Mouse (Mus musculus) spleen, postnatal 10 days (tissue): ENCODE data around the gene Ciz1.
"Not testable (repeated sequence)": the region's sequence is repeated elsewhere in the genome, so short reads cannot be mapped to it uniquely, and the experiment has no call there.

Source experiments
- DNase-seq, 2 experiments: peaks; one replicate each; pipeline ENCODE4 v3.0.0; 2021 to 2022; ENCODE audit warnings: low spot score in 2 of 2

The Ciz1 gene

DNA sequence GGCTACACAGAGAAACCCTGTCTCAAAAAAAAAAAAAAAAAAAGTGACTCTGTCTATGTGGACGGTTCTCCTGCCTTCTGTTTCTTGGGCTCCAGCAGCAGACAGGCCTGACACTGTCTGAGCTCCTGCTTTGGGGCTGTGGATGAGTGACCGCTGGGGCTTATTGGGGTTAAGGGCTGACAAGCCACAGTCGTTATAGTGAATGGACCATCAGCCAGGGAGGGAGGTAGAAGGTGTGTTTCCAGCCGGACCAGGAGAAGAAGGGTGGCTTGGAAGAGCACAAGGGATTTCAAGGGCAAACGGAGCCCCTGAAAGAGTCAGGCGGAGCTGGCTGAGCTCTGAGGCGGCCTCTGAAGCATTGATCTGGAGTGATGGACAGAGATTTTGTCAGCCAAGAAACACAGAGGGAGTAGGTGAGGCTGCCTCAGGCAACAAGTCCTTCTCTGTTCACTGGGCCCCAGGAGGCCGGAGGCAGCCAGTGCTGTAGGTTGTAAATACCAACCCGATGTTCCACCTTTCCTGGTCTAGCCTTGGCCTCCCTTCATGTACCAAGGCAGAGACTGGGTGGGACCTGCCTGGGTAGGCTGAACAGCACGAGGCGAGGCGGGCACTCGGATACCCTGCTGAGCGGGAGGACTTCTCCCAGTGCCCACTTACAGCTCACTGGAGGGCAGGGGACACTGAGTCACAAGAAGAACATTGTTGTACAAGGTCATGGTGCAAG lies 7.4 kb upstream of the Ciz1 start:
- DNase-seq = no peak

- no peak for DNase-seq
Observed at GRCm38 (mm10) chr2:32347019-32347418, 5.1 kb upstream of the Ciz1 start.

DNA sequence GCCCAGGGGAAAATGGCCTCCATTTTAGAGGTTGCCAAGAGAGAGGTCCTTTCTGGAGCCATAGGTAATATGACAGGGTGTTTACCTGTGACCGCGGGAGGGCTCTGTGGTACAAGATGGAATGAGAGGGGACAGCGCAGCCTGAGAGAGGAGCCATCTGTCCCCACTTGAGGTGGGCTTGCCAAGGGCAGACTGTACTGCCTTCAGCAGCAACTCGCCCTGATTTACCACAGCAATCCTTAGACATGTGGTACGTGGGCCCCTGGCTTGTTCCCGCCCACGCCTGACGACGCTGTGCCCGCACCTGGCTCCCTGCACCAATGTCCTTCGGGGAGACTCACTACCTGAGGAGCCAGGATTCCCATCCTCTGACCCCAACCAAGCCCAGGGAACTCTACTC lies 3.8 kb upstream of the Ciz1 start:
- no peak for DNase-seq

GRCm38 (mm10) chr2:32349625-32350255 lies 2.4 kb upstream of the Ciz1 start:
- no peak for DNase-seq

GRCm38 (mm10) chr2:32350471-32351051 lies 1.6 kb upstream of the Ciz1 start:
- DNase-seq = no peak

DNA sequence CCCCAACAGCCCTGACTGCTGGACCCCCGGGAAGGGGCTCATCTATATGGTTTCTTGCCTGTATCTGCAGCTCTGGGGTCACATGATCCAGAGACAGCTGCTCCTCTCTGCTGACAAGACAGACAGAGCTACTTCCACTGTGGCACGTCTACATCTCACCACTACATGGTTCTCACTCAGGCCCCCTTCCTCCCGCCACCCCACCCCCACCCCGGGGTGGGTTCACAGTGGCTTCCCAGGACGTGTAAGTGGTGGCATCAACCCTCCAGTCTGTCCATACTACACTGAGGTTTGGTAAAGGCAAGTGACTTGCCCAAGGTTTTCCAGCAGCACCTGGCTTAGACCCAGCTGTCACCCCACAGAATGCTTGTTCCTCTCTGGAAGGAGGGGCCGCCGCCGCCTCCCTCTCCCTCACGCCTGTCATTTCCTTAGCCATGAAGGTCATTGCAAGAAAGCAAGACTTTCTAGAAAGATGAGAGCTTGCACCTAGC lies 611 bp upstream of the Ciz1 start:
- DNase-seq = no peak

GRCm38 (mm10) chr2:32353007-32353542 lies 948 bp downstream of the Ciz1 start, which contains the start of gene Dnm1:
Dnm1 (minus strand) TSS chr2:32353338.
- peak; percentile 92 to 93 for DNase-seq

GRCm38 (mm10) chr2:32353836-32354235 lies 1.7 kb downstream of the Ciz1 start:
- no peak for DNase-seq

DNA sequence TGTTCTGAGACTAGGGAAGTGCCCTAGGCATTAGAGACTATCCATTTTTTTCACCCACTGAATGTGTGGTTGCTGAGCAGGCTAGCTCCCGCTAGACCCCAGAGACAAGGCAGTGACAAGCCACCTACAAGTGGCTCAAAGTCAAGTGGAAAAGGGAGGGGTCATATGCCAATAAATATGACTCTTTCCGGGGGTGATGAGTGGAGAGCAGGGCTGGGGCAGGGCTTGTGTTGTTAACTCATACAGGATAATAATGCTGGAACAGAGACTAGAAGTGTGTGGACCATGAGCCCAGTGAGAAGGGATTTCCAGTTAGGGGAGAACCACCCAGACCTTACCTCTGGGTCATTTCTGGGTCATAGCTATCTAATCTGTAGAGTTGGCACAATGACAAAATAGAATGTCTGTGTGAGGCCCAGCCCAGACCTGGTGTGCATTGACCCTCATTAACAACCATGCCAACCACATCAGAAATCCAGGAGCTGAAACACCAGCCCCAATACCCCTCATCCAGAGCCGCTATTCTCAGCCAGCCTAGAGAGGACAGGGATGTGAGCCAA lies 2.3 kb downstream of the Ciz1 start:
- DNase-seq = no peak

- DNase-seq = no peak
Observed at GRCm38 (mm10) chr2:32356216-32356615, 4.1 kb downstream of the Ciz1 start.

DNA sequence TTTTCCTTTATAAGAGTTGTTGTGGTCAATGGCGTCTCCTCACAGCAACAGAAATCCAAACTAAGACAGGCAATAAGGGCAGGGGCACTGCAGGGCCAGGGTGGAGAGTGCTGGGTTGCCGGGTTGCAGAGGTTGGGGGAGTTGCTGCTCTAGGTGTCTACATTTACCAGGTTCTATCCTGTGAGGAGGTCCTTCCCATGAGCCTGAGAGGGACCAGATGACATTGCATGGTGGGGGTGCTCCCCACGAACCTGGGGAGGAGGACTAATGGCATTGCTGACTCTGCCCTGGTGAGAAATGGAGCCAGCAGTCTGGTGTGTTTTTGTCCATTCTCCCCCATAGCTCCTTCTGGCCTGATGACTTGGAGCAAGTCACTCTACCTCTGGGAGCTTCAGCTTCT lies 5.6 kb downstream of the Ciz1 start:
- no peak for DNase-seq

DNA sequence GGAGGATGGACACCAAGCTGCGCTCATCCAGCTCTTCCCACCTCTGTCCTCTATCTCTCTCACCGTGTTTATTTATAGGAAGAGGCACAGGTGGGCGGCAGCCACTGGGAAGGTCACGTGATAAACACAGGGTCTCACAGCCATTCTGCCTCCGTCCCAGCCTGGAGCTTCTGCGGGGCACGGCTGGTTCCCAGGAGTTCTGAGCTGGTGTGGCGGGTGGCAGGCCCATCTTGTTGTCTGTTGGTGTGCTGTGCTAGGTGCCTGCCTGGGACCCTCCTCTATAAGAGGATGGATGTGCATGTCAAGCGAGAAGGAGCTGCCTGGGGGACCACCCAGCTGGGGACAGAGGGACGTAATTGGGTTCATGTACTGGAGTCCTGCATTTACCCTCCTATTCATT lies 6.3 kb downstream of the Ciz1 start:
- DNase-seq = no peak

- DNase-seq = peak; percentile 62 to 78
Observed at GRCm38 (mm10) chr2:32360741-32361140, 8.6 kb downstream of the Ciz1 start.

GRCm38 (mm10) chr2:32361437-32361836 lies 9.3 kb downstream of the Ciz1 start:
- peak; percentile 80 to 89 for DNase-seq

GRCm38 (mm10) chr2:32362274-32362673 lies 10.1 kb downstream of the Ciz1 start:
- not testable (repeated sequence) for DNase-seq

- DNase-seq = peak; percentile 92 to 97
Observed at GRCm38 (mm10) chr2:32362817-32363340, 10.8 kb downstream of the Ciz1 start.

- peak in 1 of 2 experiments; percentile 43 for DNase-seq
Observed at GRCm38 (mm10) chr2:32363376-32364106, 11.4 kb downstream of the Ciz1 start.

DNA sequence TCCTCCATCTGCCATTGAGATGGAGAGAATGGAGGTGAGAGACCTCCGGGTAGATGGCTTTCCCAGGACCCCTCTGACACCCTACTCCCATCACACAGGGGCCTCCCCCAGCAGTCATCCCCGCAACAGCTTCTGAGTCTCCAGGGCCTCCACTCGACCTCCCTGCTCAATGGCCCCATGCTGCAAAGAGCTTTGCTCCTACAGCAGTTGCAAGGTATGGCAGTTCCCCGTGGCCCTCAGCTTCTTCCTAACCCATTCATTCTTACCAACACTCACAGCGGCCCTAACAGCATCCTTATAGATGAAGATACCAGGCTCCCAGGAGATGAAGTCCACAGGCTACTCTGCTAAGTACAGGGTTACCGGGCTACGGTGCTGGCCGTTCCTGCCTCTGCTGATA lies 12.0 kb downstream of the Ciz1 start:
- no peak for DNase-seq

DNA sequence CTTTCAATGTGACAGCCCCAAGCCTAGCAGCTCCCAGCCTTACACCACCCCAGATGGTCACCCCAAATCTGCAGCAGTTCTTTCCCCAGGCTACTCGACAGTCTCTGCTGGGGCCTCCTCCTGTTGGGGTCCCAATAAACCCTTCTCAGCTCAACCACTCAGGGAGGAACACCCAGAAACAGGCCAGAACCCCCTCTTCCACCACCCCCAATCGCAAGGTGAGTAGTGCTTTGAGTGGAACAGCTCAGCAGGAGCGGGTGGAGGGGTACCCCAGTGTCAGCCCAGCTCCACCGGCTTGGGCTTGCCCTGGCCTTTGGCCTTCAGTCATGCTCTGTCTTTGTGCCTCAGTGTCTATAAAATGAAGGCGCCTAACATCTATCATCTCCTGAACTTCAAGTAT lies 15.2 kb downstream of the Ciz1 start:
- DNase-seq = no peak

- DNase-seq = no peak
Observed at GRCm38 (mm10) chr2:32374191-32374590, 22.1 kb downstream of the Ciz1 start.

- no peak for DNase-seq
Observed at GRCm38 (mm10) chr2:32375317-32375940, 23.3 kb downstream of the Ciz1 start.
